Mouse (Mus musculus) heart, embryonic 12.5 days (tissue): Measurements from ENCODE around the gene Ssty1. TPM values are rescaled to one million over a fixed set of nuclear protein-coding genes. Genes with fewer than 3 reads are reported as not detected.
"Not testable (repeated sequence)": the region's sequence is repeated elsewhere in the genome, so short reads cannot be mapped to it uniquely, and the experiment has no call there.

Source experiments
- ATAC-seq: fragments of 200-750 bp; cut with Nextera tagmentation; 2 replicates; pipeline ENCODE4 v1.8.0; 2017; ENCODE audit warnings: moderate TSS enrichment, moderate library complexity; ENCODE audit not compliant: insufficient number of reproducible peaks, low FRiP score
- H3K27ac ChIP-seq: fragments of 300-500 bp; sonication (generic); 2 replicates; pipeline ENCODE4 v1.5.1; 2016; ENCODE audit warnings: mild to moderate bottlenecking, moderate library complexity; ENCODE audit not compliant: poor library complexity, severe bottlenecking
- H3K27me3 ChIP-seq: fragments of 300-500 bp; sonication (generic); replicated peaks from 2 replicates; pipeline ENCODE4 v1.6.1; 2016; ENCODE audit warnings: mild to moderate bottlenecking, moderate library complexity
- H3K36me3 ChIP-seq: fragments of 300-500 bp; sonication (generic); 2 replicates; pipeline ENCODE4 v1.6.1; 2016; ENCODE audit warnings: mild to moderate bottlenecking, moderate library complexity
- H3K4me1 ChIP-seq: fragments of 300-500 bp; sonication (generic); replicated peaks from 2 replicates; pipeline ENCODE4 v1.6.1; 2016; ENCODE audit warnings: mild to moderate bottlenecking
- H3K4me2 ChIP-seq: fragments of 300-500 bp; sonication (generic); 2 replicates; pipeline ENCODE4 v1.6.1; 2016; ENCODE audit warnings: mild to moderate bottlenecking, moderate library complexity
- H3K4me3 ChIP-seq: fragments of 300-500 bp; sonication (generic); 2 replicates; pipeline ENCODE4 v1.5.1; 2016; ENCODE audit warnings: mild to moderate bottlenecking
- H3K9ac ChIP-seq: fragments of 300-500 bp; sonication (generic); 2 replicates; pipeline ENCODE4 v1.6.1; 2016; ENCODE audit warnings: mild to moderate bottlenecking, moderate library complexity
- H3K9me3 ChIP-seq: fragments of 300-500 bp; sonication (generic); replicated peaks from 2 replicates; pipeline ENCODE4 v1.6.1; 2016; ENCODE audit warnings: mild to moderate bottlenecking, moderate library complexity
- WGBS: fragments of 180-500 bp; shearing (Covaris S2); methylation state at CpG from one replicate; pipeline ENCODE4 v1.1.7; 2016; 5-methylcytosine and 5-hydroxymethylcytosine counted together
- polyA plus RNA-seq: library from polyadenylated mRNA; unstranded; fragments of >200 nt; fragmentation: Nextera tagmentation; extraction: Ambion mirVana; gene quantifications from 2 replicates; pipeline ENCODE4 v1.2.1, GENCODE M21; 2016

Ssty1 gene
- polyA plus RNA-seq, result not detected in 2 replicates

DNA sequence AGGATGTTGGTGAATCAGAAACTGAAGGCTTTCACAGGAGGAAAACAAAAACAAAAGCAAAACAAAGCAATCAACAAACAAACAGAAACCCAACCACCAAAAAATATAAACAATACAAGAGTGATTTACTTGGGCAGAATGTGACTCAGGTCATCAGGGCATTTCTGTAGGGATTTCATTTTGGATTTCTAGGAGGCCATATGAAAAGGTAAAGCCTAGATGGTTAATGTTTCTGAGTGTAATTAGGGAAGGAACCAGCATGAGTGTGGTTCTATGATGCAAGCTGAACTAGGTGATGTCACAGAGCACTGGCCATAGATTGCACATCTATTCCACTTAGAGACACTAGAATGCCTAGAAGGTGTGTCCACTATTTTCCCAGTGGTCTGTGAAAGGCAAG, at the start of gene Ssty1:
Gene Ssty1, plus strand, starts transcription at position 301 of the 400 bp plus-strand sequence.
- not testable (repeated sequence) for ATAC-seq, H3K4me1 ChIP-seq, H3K27me3 ChIP-seq, H3K9me3 ChIP-seq, H3K27ac ChIP-seq, H3K4me2 ChIP-seq, H3K9ac ChIP-seq, H3K36me3 ChIP-seq, H3K4me3 ChIP-seq

DNA sequence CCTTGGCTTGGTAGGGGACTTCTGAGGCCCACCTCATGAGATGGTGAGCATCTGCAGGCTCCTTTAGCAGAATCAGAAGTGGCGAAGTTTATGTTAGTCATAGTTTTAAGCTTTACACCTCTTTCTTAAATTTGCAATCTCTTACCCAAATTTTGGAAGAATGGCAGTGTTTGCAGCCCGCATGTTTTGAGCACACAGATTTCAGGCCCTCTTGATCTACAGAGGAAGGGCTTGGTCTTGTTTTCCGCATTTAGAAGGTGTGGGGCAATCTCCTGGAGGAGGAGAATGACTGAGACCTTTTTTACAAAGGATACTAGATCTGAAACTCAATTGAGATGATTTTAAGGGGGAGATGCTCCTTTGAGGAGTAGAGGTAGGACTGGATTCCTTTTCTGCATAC, 27.2 kb upstream of the Ssty1 start, which contains the start of gene Gm21764:
Gene Gm21764, minus strand, starts transcription at position 101 of the 400 bp plus-strand sequence.
- not testable (repeated sequence) for H3K4me2 ChIP-seq, H3K4me1 ChIP-seq, H3K9ac ChIP-seq, ATAC-seq, H3K4me3 ChIP-seq, H3K9me3 ChIP-seq, H3K36me3 ChIP-seq, H3K27ac ChIP-seq, H3K27me3 ChIP-seq
- no CpG with 5 or more reads among the region's 3 CpGs for WGBS

Other genes with a start within 250 kb of the Ssty1 start
- not detected in 2 replicates for gene Gm21904, start 242.8 kb upstream of the Ssty1 start, polyA plus RNA-seq
- gene Gm20772, start 214.4 kb upstream of the Ssty1 start, polyA plus RNA-seq, result not detected in 2 replicates
- not detected in 2 replicates for gene Gm20831, start 214.4 kb upstream of the Ssty1 start, polyA plus RNA-seq
- gene Srsy, start 151.8 kb upstream of the Ssty1 start, polyA plus RNA-seq, result not detected in 2 replicates
- gene Gm21764, start 27.3 kb upstream of the Ssty1 start, polyA plus RNA-seq, result not detected in 2 replicates